Mouse (Mus musculus): ENCODE results near the gene Nr2f2. TPM values are rescaled to one million over a fixed set of nuclear protein-coding genes. Genes with fewer than 3 reads are reported as not detected.

Nr2f2 gene
- polyA plus RNA-seq, 1 experiment from 2014 or later = 6.5 TPM

- Histone ChIP-seq H3K9me3 (replicated peaks) (no peaks in the 10 kb centered on the region), H3K9ac (no peak overlapping the region), H3K4me1 (replicated peaks) (no peaks in the 10 kb centered on the region), H3K27me3 (no peaks in the 10 kb centered on the region), H3K4me2 (no peak overlapping the region), H3K36me3 (replicated peaks) (no peaks in the 10 kb centered on the region), H3K27ac (replicated peaks) (no peak overlapping the region), H3K4me3 (replicated peaks) (no peak overlapping the region)
- 77% methylated on average over 14 of the region's 14 CpGs for WGBS (ENCODE audit: insufficient replicate concordance)
- ATAC-seq (ENCODE audit: insufficient read depth) = no peak
Observed at GRCm38 (mm10) chr7:70381409-70382244, 15.1 kb upstream of the Nr2f2 start.

- WGBS (ENCODE audit: insufficient replicate concordance) = 61% methylated on average over 3 of the region's 3 CpGs
- no peak for ATAC-seq (ENCODE audit: insufficient read depth)
- no peak overlapping the region for H3K27ac ChIP-seq (replicated peaks)
- no peaks in the 10 kb centered on the region for H3K9me3 ChIP-seq (replicated peaks)
- no peaks in the 10 kb centered on the region for H3K36me3 ChIP-seq (replicated peaks)
- no peaks in the 10 kb centered on the region for H3K27me3 ChIP-seq
- H3K4me3 ChIP-seq (replicated peaks) = no peak overlapping the region
- no peak overlapping the region for H3K9ac ChIP-seq
- H3K4me1 ChIP-seq (replicated peaks) = no peaks in the 10 kb centered on the region
- H3K4me2 ChIP-seq = no peak overlapping the region
Observed at GRCm38 (mm10) chr7:70380943-70381342, 14.4 kb upstream of the Nr2f2 start.

DNA sequence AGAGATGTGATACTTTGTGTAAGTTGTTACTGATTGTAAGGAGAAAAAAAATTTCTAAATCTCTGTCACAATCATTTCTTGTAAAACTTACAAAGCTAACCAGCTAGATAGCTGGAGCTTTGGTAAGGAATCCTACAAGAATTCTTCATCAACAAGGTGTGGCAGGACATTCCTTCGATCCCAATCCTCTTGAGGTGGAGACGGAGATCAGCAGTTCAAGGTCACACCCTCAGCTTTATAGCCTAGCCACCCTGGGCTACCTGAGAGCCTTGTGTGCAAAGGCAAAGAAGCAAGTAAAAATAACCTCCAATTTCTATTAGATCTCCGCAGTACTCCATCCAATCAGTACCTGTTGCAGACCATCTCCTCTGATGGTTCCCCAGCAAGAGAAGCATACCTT, 13.7 kb upstream of the Nr2f2 start:
- H3K9me3 ChIP-seq (replicated peaks) = no peaks in the 10 kb centered on the region
- no peak overlapping the region for H3K4me3 ChIP-seq (replicated peaks)
- H3K27me3 ChIP-seq = no peaks in the 10 kb centered on the region
- no peaks in the 10 kb centered on the region for H3K4me1 ChIP-seq (replicated peaks)
- no peak for ATAC-seq (ENCODE audit: insufficient read depth)
- no peaks in the 10 kb centered on the region for H3K36me3 ChIP-seq (replicated peaks)
- WGBS (ENCODE audit: insufficient replicate concordance) = 56% methylated on average over 3 of the region's 3 CpGs
- H3K4me2 ChIP-seq = no peak overlapping the region
- no peak overlapping the region for H3K27ac ChIP-seq (replicated peaks)
- H3K9ac ChIP-seq = no peak overlapping the region

DNA sequence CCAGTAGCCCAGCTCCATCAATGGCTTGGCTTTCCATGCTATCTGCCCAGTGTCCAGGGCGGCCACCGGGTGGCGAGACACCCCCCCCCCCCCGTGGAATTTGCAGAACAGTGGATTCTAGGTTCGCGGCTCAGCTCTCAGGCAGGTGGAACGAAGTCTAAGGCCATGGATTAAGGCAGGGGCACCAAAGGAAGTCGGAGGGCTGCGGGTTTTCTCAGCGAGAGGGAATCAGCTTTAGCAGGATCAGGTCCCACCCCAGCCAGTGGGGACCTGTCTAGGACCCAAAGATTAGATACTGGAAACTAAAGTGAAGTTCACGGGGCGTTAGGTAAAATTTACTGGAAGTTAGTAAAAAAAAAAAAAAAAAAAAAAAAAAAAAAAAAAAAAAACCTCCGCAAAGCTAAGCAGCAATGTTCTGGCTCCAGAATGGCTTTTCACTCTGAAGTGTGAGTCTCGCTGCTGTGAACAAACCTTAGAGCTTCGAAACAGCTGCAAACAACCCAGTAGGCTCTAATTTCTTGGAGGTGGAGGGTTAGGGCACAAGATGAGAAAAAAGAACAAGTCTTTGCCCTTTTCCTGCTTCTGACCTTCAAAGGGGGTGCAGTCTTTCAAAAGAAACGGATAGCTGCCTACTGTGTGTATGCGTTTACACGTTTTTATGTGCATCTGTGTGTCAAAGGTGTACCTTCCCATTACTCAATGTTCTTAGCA, 4.2 kb upstream of the Nr2f2 start:
- ATAC-seq (ENCODE audit: insufficient read depth) = no peak
- H3K4me1 ChIP-seq (replicated peaks) = no peaks in the 10 kb centered on the region
- no peak overlapping the region; the same call in 1 of the 2 replicates for H3K4me3 ChIP-seq (replicated peaks)
- no peak overlapping the region for H3K9ac ChIP-seq
- no peak overlapping the region for H3K27ac ChIP-seq (replicated peaks)
- WGBS (ENCODE audit: insufficient replicate concordance) = 6% methylated on average over 18 of the region's 18 CpGs
- H3K27me3 ChIP-seq = peaks cover 57% of the 10 kb centered on the region
- H3K9me3 ChIP-seq (replicated peaks) = no peaks in the 10 kb centered on the region
- H3K36me3 ChIP-seq (replicated peaks) = no peaks in the 10 kb centered on the region
- peak overlapping the region; percentile 53 for H3K4me2 ChIP-seq

- Histone ChIP-seq H3K9ac (no peak overlapping the region), H3K4me2 (peak overlapping the region; percentile 53), H3K4me1 (replicated peaks) (no peaks in the 10 kb centered on the region), H3K4me3 (replicated peaks) (peak overlapping the region; percentile 31), H3K27ac (replicated peaks) (no peak overlapping the region), H3K27me3 (peaks cover 65% of the 10 kb centered on the region), H3K36me3 (replicated peaks) (no peaks in the 10 kb centered on the region), H3K9me3 (replicated peaks) (no peaks in the 10 kb centered on the region)
- 3% methylated on average over 47 of the region's 47 CpGs for WGBS (ENCODE audit: insufficient replicate concordance)
- ATAC-seq (ENCODE audit: insufficient read depth) = no peak
Observed at GRCm38 (mm10) chr7:70369731-70370551, 3.4 kb upstream of the Nr2f2 start.

DNA sequence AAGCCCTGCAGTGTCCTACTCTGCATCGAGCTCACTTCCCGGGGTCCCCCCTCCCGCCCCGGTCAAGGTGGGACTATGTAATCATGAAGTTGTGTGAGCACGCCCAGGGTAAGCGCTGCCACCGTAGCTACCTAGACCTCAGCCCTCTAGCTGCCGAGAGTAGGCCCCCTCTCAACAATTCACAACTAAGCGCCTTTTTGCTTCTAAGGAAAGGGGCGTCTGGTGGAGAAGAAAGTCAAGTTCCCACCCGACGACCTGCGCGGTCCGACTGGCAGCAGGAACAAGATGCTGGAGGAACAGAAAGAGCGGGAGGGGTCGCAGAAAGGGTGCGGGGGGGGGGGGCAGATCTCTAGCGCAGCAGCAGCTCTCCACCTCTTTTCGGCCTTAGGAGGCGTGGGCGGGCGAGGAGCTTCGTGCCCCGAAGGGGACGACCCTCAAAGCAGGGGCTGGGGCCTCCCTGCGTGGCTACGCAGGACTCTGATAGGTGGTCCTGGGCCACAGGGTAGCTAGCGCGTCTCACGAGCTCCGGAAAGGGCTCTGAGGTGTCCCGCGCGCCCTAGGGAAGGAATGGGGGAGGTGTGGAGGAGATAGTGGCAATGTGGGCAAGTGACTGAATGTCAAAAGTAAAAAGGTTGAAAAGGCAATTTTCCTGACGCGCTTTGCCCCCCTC, 2.7 kb upstream of the Nr2f2 start:
- H3K9me3 ChIP-seq (replicated peaks) = no peaks in the 10 kb centered on the region
- WGBS (ENCODE audit: insufficient replicate concordance) = 2% methylated on average over 36 of the region's 37 CpGs
- no peaks in the 10 kb centered on the region for H3K4me1 ChIP-seq (replicated peaks)
- H3K4me3 ChIP-seq (replicated peaks) = peak overlapping the region; percentile 31
- H3K27ac ChIP-seq (replicated peaks) = no peak overlapping the region
- H3K36me3 ChIP-seq (replicated peaks) = no peaks in the 10 kb centered on the region
- H3K9ac ChIP-seq = no peak overlapping the region
- peaks cover 71% of the 10 kb centered on the region for H3K27me3 ChIP-seq
- ATAC-seq (ENCODE audit: insufficient read depth) = no peak
- peak overlapping the region; percentile 53 for H3K4me2 ChIP-seq

- no peak for ATAC-seq (ENCODE audit: insufficient read depth)
- H3K27ac ChIP-seq (replicated peaks) = no peak overlapping the region
- H3K27me3 ChIP-seq = peaks cover 73% of the 10 kb centered on the region
Observed at GRCm38 (mm10) chr7:70368751-70369060, 2.2 kb upstream of the Nr2f2 start.

DNA sequence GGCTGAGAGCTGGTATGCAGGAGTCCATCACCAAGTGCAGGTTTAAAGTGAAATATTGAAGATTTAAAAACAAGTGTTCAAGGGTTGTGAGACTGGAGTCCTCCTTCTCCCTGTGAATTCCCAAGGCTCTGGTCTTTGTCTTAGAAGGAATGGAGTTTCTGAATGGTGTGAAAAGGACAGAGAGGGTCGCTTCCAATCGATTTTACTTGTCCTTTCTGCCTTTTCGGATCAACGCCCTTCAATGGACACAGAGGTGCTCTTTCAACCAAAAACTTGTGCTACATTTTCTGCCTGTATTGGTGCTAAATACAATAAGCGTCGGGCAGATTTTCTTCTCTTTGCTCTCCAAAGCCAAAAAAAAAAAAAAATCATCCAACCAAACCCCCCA, 1.7 kb upstream of the Nr2f2 start:
- Histone ChIP-seq H3K27me3 (peaks cover 77% of the 10 kb centered on the region), H3K4me2 (no peak overlapping the region), H3K9ac (no peak overlapping the region), H3K36me3 (replicated peaks) (no peaks in the 10 kb centered on the region), H3K9me3 (replicated peaks) (no peaks in the 10 kb centered on the region), H3K4me3 (replicated peaks) (no peak overlapping the region), H3K27ac (replicated peaks) (no peak overlapping the region), H3K4me1 (replicated peaks) (no peaks in the 10 kb centered on the region)
- ATAC-seq (ENCODE audit: insufficient read depth) = no peak
- 13% methylated on average over 6 of the region's 6 CpGs for WGBS (ENCODE audit: insufficient replicate concordance)

More at GRCm38 (mm10) chr7:70368751-70369060, 2.2 kb upstream of the Nr2f2 start:
- Histone ChIP-seq H3K4me3 (replicated peaks) (no peak overlapping the region), H3K4me2 (peak overlapping the region; percentile 53; the same call in 1 of the 2 replicates), H3K36me3 (replicated peaks) (no peaks in the 10 kb centered on the region), H3K4me1 (replicated peaks) (no peaks in the 10 kb centered on the region), H3K9me3 (replicated peaks) (no peaks in the 10 kb centered on the region), H3K9ac (no peak overlapping the region)
- WGBS (ENCODE audit: insufficient replicate concordance) = 20% methylated on average over 4 of the region's 4 CpGs

DNA sequence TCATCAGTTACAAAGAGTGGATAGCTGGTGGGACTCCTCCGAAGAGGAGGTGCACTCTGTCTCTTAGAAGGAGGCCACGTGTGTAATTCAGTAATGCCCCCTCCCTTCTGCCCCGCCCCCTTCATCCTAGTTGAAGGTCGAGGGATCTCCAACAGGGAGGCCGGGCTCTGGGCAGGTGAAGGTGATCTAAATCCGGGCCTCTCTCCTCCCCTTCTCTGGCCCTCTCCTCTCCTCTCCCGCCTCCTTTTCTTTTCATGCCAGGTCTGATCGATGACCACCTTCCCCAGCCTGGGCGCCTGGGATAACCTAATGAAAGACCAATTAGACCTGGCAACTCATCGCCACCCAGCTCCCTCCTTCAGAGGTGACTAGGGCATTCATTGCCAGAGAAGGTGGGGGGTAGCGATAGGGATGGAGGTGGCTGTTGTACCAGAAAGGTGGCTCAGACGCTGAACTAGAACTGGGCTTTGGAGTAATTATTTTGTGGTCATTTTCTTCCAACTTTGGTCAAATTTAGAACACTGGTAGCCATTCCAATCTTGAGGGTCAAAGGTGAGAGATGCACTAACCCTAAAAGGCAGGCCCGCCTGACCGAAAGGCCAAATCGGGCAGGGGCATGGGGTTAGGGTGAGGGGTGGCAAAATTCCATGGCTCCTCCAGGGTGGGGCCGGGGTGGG, 1.2 kb upstream of the Nr2f2 start:
- Histone ChIP-seq H3K4me1 (replicated peaks) (no peaks in the 10 kb centered on the region), H3K27me3 (peaks cover 81% of the 10 kb centered on the region), H3K9me3 (replicated peaks) (no peaks in the 10 kb centered on the region), H3K9ac (no peak overlapping the region), H3K36me3 (replicated peaks) (no peaks in the 10 kb centered on the region), H3K27ac (replicated peaks) (no peak overlapping the region), H3K4me3 (replicated peaks) (no peak overlapping the region), H3K4me2 (no peak overlapping the region)
- ATAC-seq (ENCODE audit: insufficient read depth) = no peak
- WGBS (ENCODE audit: insufficient replicate concordance) = 14% methylated on average over 16 of the region's 16 CpGs

- no peak overlapping the region for H3K4me3 ChIP-seq (replicated peaks)
- no peaks in the 10 kb centered on the region for H3K9me3 ChIP-seq (replicated peaks)
- H3K27ac ChIP-seq (replicated peaks) = no peak overlapping the region
- peak overlapping the region; percentile 9; the same call in 1 of the 2 replicates for H3K4me2 ChIP-seq
- no peaks in the 10 kb centered on the region for H3K36me3 ChIP-seq (replicated peaks)
- ATAC-seq (ENCODE audit: insufficient read depth) = no peak
- no peaks in the 10 kb centered on the region; the same call in 1 of the 2 replicates for H3K4me1 ChIP-seq (replicated peaks)
- peaks cover 91% of the 10 kb centered on the region for H3K27me3 ChIP-seq
- H3K9ac ChIP-seq = no peak overlapping the region
- 0% methylated on average over 1 of the region's 1 CpGs for whole genome bisulfite sequencing (ENCODE audit: insufficient replicate concordance)
Observed at GRCm38 (mm10) chr7:70366808-70367095, 217 bp upstream of the Nr2f2 start.
